Mouse (Mus musculus) MEL (cell line): Measurements from ENCODE around the gene Mast3. TPM values are rescaled to one million over a fixed set of nuclear protein-coding genes. Genes with fewer than 3 reads are reported as not detected.

Experiments used
- DNase-seq: peaks from one replicate; pipeline ENCODE4 v3.0.0; 2011; ENCODE audit warnings: low read depth, low spot score
- H3K27ac ChIP-seq: 2 replicates; pipeline ENCODE4 v1.5.1; 2012; ENCODE audit warnings: low read depth, mild to moderate bottlenecking, control low read depth, low read length, moderate library complexity; ENCODE audit not compliant: control insufficient read depth
- H3K27me3 ChIP-seq, 2 experiments: fragments of 150-350 bp in 1 of 2; sonication (generic) in 1 of 2; 2 replicates each; pipeline ENCODE4 v1.6.1; 2012; ENCODE audit warnings: low read length in 2 of 2, mild to moderate bottlenecking in 2 of 2, improper control_type of control experiment in 1 of 2, moderate library complexity in 1 of 2; ENCODE audit not compliant: insufficient read depth in 2 of 2, control insufficient read depth in 1 of 2
- H3K36me3 ChIP-seq, 2 experiments: 2 replicates each; pipeline ENCODE4 v1.6.1; 2012 to 2014; ENCODE audit warnings: low read length in 2 of 2, improper control_type of control experiment in 1 of 2, inconsistent platforms in 1 of 2, mild to moderate bottlenecking in 1 of 2; ENCODE audit not compliant: insufficient read depth in 2 of 2, control insufficient read depth in 1 of 2
- H3K4me1 ChIP-seq, 2 experiments: fragments of 150-350 bp in 1 of 2; sonication (generic) in 1 of 2; 2 replicates each; pipeline ENCODE4 v1.6.1; 2012; ENCODE audit warnings: low read length in 2 of 2, improper control_type of control experiment in 1 of 2, mild to moderate bottlenecking in 1 of 2; ENCODE audit not compliant: insufficient read depth in 2 of 2, control insufficient read depth in 1 of 2
- H3K4me3 ChIP-seq, 2 experiments: fragments of 150-350 bp in 1 of 2; sonication (generic) in 1 of 2; 2 replicates each; pipeline ENCODE4 v1.5.1; 2012; ENCODE audit warnings: low read depth in 2 of 2, low read length in 2 of 2, mild to moderate bottlenecking in 2 of 2, moderate library complexity in 2 of 2, control low read depth in 1 of 2, improper control_type of control experiment in 1 of 2; ENCODE audit not compliant: control insufficient read depth in 1 of 2, insufficient read depth in 1 of 2
- H3K79me2 ChIP-seq: 2 replicates; pipeline ENCODE4 v1.6.1; 2012; ENCODE audit warnings: mild to moderate bottlenecking, low read length, moderate library complexity; ENCODE audit not compliant: control insufficient read depth, poor library complexity, insufficient read depth
- H3K9ac ChIP-seq: 2 replicates; pipeline ENCODE4 v1.6.1; 2012; ENCODE audit warnings: low read depth, mild to moderate bottlenecking, control low read depth, low read length, moderate library complexity; ENCODE audit not compliant: control insufficient read depth, poor library complexity, severe bottlenecking
- H3K9me3 ChIP-seq: fragments of 150-350 bp; sonication (generic); replicated peaks from 2 replicates; pipeline ENCODE4 v1.6.1; 2012; ENCODE audit warnings: mild to moderate bottlenecking, low read length, improper control_type of control experiment, moderate library complexity; ENCODE audit not compliant: insufficient read depth
- CTCF ChIP-seq, 3 experiments: IDR thresholded peaks in 2 of 3; conservative IDR thresholded peaks in 1 of 3; 2 replicates each; pipeline ENCODE4 v1.5.1; 2011 to 2012; ENCODE audit warnings: low read length in 3 of 3, low read depth in 2 of 3, mild to moderate bottlenecking in 2 of 3, improper control_type of control experiment in 1 of 3, inconsistent platforms in 1 of 3, mixed read lengths in 1 of 3, moderate library complexity in 1 of 3; ENCODE audit not compliant: control insufficient read depth in 1 of 3, insufficient read depth in 1 of 3, poor library complexity in 1 of 3, severe bottlenecking in 1 of 3
- E2F4 ChIP-seq: IDR thresholded peaks from 2 replicates; pipeline ENCODE4 v1.6.1; 2011; ENCODE audit warnings: low read depth, low read length, improper control_type of control experiment, borderline replicate concordance
- MAX ChIP-seq: IDR thresholded peaks from 2 replicates; pipeline ENCODE4 v1.6.1; 2011; ENCODE audit warnings: low read length, improper control_type of control experiment
- MAZ ChIP-seq: IDR thresholded peaks from 2 replicates; pipeline ENCODE4 v1.6.1; 2012; ENCODE audit warnings: low read depth, mild to moderate bottlenecking, inconsistent platforms, low read length, improper control_type of control experiment
- MXI1 ChIP-seq: IDR thresholded peaks from 2 replicates; pipeline ENCODE4 v1.6.1; 2011; ENCODE audit warnings: mild to moderate bottlenecking, low read depth, low read length, improper control_type of control experiment
- MYC ChIP-seq: IDR thresholded peaks from 2 replicates; pipeline ENCODE4 v1.6.1; 2011; ENCODE audit warnings: low read depth, mild to moderate bottlenecking, low read length, improper control_type of control experiment, moderate library complexity
- NELFE ChIP-seq: IDR thresholded peaks from 2 replicates; pipeline ENCODE4 v1.6.1; 2011; ENCODE audit warnings: low read depth, low read length, improper control_type of control experiment
- POLR2A ChIP-seq, 2 experiments: IDR thresholded peaks; 2 replicates each; pipeline ENCODE4 v1.6.1; 2011 to 2012; ENCODE audit warnings: low read length in 2 of 2, mild to moderate bottlenecking in 2 of 2, control low read depth in 1 of 2, improper control_type of control experiment in 1 of 2, low read depth in 1 of 2, moderate library complexity in 1 of 2; ENCODE audit not compliant: control insufficient read depth in 1 of 2, insufficient read depth in 1 of 2, poor library complexity in 1 of 2
- POLR2AphosphoS5 ChIP-seq: IDR thresholded peaks from 2 replicates; pipeline ENCODE4 v1.6.1; 2012; ENCODE audit warnings: low read depth, borderline replicate concordance, mild to moderate bottlenecking, inconsistent platforms, low read length, moderate library complexity, mixed read lengths
- RAD21 ChIP-seq: IDR thresholded peaks from 2 replicates; pipeline ENCODE4 v1.6.1; 2011; ENCODE audit warnings: mild to moderate bottlenecking, low read depth, low read length, improper control_type of control experiment
- RCOR1 ChIP-seq: IDR thresholded peaks from 2 replicates; pipeline ENCODE4 v1.6.1; 2012; ENCODE audit warnings: low read depth, mild to moderate bottlenecking, inconsistent platforms, low read length, improper control_type of control experiment
- SIN3A ChIP-seq: IDR thresholded peaks from 2 replicates; pipeline ENCODE4 v1.6.1; 2012; ENCODE audit warnings: low read length, improper control_type of control experiment, inconsistent platforms
- polyA plus RNA-seq, 2 experiments: library from polyadenylated mRNA; stranded (reverse) in 1 of 2; unstranded in 1 of 2; fragments of >175 nt in 1 of 2; fragments of >200 nt in 1 of 2; gene quantifications; 2 replicates each; pipeline versions ENCODE4 v1.2.1 to v1.2.4; 2012; ENCODE audit warnings: low replicate concordance in 2 of 2, low read depth in 1 of 2; ENCODE audit not compliant: insufficient read length in 2 of 2, insufficient read depth in 1 of 2, missing spikeins in 1 of 2
- total RNA-seq: library from RNA; depleted of rRNA; stranded (reverse); fragments of 300-350 nt; gene quantifications from 2 replicates; pipeline ENCODE4 v1.2.3, GENCODE M21; 2012

Gene Mast3
- total and polyA plus RNA-seq, 3 experiments, result 13.5 to 54.7 TPM; not detected in 1

GRCm38 (mm10) chr8:70821399-70821962 is 16.6 kb upstream of the Mast3 start (continued):
- peak; percentile 44; the same call in 1 of the 2 replicates for TF ChIP-seq SIN3A
- TF ChIP-seq MYC, result 0 out of 2 replicates have a peak, but pooled peaks have one; percentile 55

GRCm38 (mm10) chr8:70820101-70820935 is 15.5 kb upstream of the Mast3 start:
- H3K36me3 ChIP-seq, result no peaks in the 10 kb centered on the region
- no peak overlapping the region for H3K27ac ChIP-seq
- H3K9me3 ChIP-seq, result no peaks in the 10 kb centered on the region
- no peak overlapping the region for H3K4me3 ChIP-seq
- H3K79me2 ChIP-seq, result no peaks in the 10 kb centered on the region
- peak; percentile 32 for DNase-seq
- TF ChIP-seq RCOR1, result no peak
- no peak for TF ChIP-seq POLR2AphosphoS5
- TF ChIP-seq E2F4, result no peak
- TF ChIP-seq CTCF (IDR thresholded peaks at IDR 0.05 in 2 of 3, conservative IDR thresholded peaks at IDR 0.05 in 1 of 3; ENCODE audit: control insufficient read depth in 1 of 3, insufficient read depth in 1 of 3, low read depth in 2 of 3, low read length in 3 of 3, poor library complexity in 1 of 3, severe bottlenecking in 1 of 3), result no peak
- no peak for TF ChIP-seq RAD21
- TF ChIP-seq MXI1, result no peak
- TF ChIP-seq, all 39 proteins: peak for 0
- H3K4me1 ChIP-seq, result peaks cover 3 to 5% of the 10 kb centered on the region in 2 experiments; a peak in 3 of 4 replicates
- H3K27me3 ChIP-seq, result no peaks in the 10 kb centered on the region
- H3K9ac ChIP-seq, result no peak overlapping the region

GRCm38 (mm10) chr8:70816679-70817078 is 11.8 kb upstream of the Mast3 start:
- H3K27me3 ChIP-seq, result no peaks in the 10 kb centered on the region
- H3K79me2 ChIP-seq, result no peaks in the 10 kb centered on the region
- H3K4me1 ChIP-seq, result peaks cover 3 to 5% of the 10 kb centered on the region in 2 experiments; a peak in 3 of 4 replicates
- H3K4me3 ChIP-seq, result peak overlapping the region; percentile 61 to 69
- H3K9ac ChIP-seq, result peak overlapping the region; percentile 65
- no peak overlapping the region for H3K27ac ChIP-seq
- DNase-seq, result peak; percentile 82
- no peaks in the 10 kb centered on the region for H3K36me3 ChIP-seq
- H3K9me3 ChIP-seq, result no peaks in the 10 kb centered on the region
- TF ChIP-seq POLR2A (IDR thresholded peaks at IDR 0.05; ENCODE audit: control insufficient read depth in 1 of 2, insufficient read depth in 1 of 2, low read depth in 1 of 2, low read length in 2 of 2, poor library complexity in 1 of 2) (peak; percentile 47 to 65; a peak in 2 of 4 replicates), MAZ (no peak), SIN3A (peak; percentile 66), NELFE (peak; percentile 33; the same call in 1 of the 2 replicates), MXI1 (peak; percentile 93), MAX (peak; percentile 72), RCOR1 (no peak)
